Mouse (Mus musculus): ENCODE data around the gene Sox5. TPM values are rescaled to one million over a fixed set of nuclear protein-coding genes. Genes with fewer than 3 reads are reported as not detected.

Sox5 gene
- polyA plus RNA-seq, 1 experiment from 2014 or later = 25.8 TPM

DNA sequence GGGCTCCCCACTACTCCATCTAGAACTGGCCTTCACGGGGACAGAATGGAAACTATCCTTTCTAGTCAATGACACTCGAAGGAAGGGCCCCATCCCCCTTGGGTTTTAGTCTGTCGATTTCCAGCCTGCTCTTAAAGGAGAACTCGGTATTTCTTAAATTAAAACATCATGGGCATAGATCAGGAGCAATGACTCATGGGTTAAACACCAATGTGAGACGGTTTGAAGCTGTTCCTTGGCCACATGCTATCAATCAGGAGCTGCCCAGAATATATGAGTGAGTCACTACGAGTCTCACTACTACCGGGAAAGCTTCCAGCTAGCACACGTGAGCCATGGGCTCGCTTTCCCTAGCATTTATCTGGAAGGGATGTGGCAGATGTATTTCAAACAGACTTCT lies 707.0 kb downstream of the Sox5 start:
- H3K36me3 ChIP-seq (ENCODE audit: control insufficient read depth, insufficient read depth, low read length) = no peaks in the 10 kb centered on the region
- WGBS = 14% methylated on average over 9 of the region's 9 CpGs
- peak overlapping the region; percentile 70 for H3K27ac ChIP-seq (ENCODE audit: low read length)
- H3K9ac ChIP-seq (ENCODE audit: low read length) = no peak overlapping the region
- no peak overlapping the region for H3K4me3 ChIP-seq (replicated peaks; ENCODE audit: low read length)
- ATAC-seq (ENCODE audit: insufficient read depth, low FRiP score) = peak; percentile 87
- peaks cover 14% of the 10 kb centered on the region for H3K4me1 ChIP-seq (ENCODE audit: control insufficient read depth, insufficient read depth, low read length)
- peak overlapping the region; percentile 40; the same call in 1 of the 2 replicates for H3K4me2 ChIP-seq (ENCODE audit: low read depth, low read length)
- H3K27me3 ChIP-seq (ENCODE audit: control insufficient read depth, insufficient read depth, low read length) = no peaks in the 10 kb centered on the region
- no peaks in the 10 kb centered on the region for H3K9me3 ChIP-seq (replicated peaks; ENCODE audit: control insufficient read depth, low read length)

- Histone ChIP-seq H3K9me3 (replicated peaks; ENCODE audit: control insufficient read depth, low read length) (no peaks in the 10 kb centered on the region), H3K27ac (ENCODE audit: low read length) (no peak overlapping the region), H3K4me2 (ENCODE audit: low read depth, low read length) (no peak overlapping the region), H3K4me3 (replicated peaks; ENCODE audit: low read length) (no peak overlapping the region), H3K9ac (ENCODE audit: low read length) (no peak overlapping the region), H3K4me1 (ENCODE audit: control insufficient read depth, insufficient read depth, low read length) (peaks cover 13% of the 10 kb centered on the region), H3K36me3 (ENCODE audit: control insufficient read depth, insufficient read depth, low read length) (no peaks in the 10 kb centered on the region), H3K27me3 (ENCODE audit: control insufficient read depth, insufficient read depth, low read length) (no peaks in the 10 kb centered on the region)
- ATAC-seq (ENCODE audit: insufficient read depth, low FRiP score) = no peak
- WGBS = 74% methylated on average over 5 of the region's 5 CpGs
Measured at GRCm38 (mm10) chr6:144070461-144070860, 711.3 kb downstream of the Sox5 start.

- Histone ChIP-seq H3K9ac (ENCODE audit: low read length) (no peak overlapping the region), H3K4me1 (ENCODE audit: control insufficient read depth, insufficient read depth, low read length) (0 out of 2 replicates have a peak, but pooled peaks cover 2% of the 10 kb centered on the region), H3K36me3 (ENCODE audit: control insufficient read depth, insufficient read depth, low read length) (no peaks in the 10 kb centered on the region), H3K27ac (ENCODE audit: low read length) (no peak overlapping the region), H3K27me3 (ENCODE audit: control insufficient read depth, insufficient read depth, low read length) (no peaks in the 10 kb centered on the region), H3K4me3 (replicated peaks; ENCODE audit: low read length) (no peak overlapping the region), H3K9me3 (replicated peaks; ENCODE audit: control insufficient read depth, low read length) (no peaks in the 10 kb centered on the region), H3K4me2 (ENCODE audit: low read depth, low read length) (no peak overlapping the region)
- ATAC-seq (ENCODE audit: insufficient read depth, low FRiP score) = no peak
- 51% methylated on average over 7 of the region's 7 CpGs for WGBS
Measured at GRCm38 (mm10) chr6:144067491-144067890, 714.3 kb downstream of the Sox5 start.

- H3K36me3 ChIP-seq (ENCODE audit: control insufficient read depth, insufficient read depth, low read length) = no peaks in the 10 kb centered on the region
- H3K4me1 ChIP-seq (ENCODE audit: control insufficient read depth, insufficient read depth, low read length) = no peaks in the 10 kb centered on the region
- H3K27ac ChIP-seq (ENCODE audit: low read length) = no peak overlapping the region
- WGBS = 89% methylated on average over 8 of the region's 8 CpGs
- H3K4me2 ChIP-seq (ENCODE audit: low read depth, low read length) = no peak overlapping the region
- no peak for ATAC-seq (ENCODE audit: insufficient read depth, low FRiP score)
- H3K9ac ChIP-seq (ENCODE audit: low read length) = no peak overlapping the region
- H3K4me3 ChIP-seq (replicated peaks; ENCODE audit: low read length) = no peak overlapping the region
- no peaks in the 10 kb centered on the region for H3K9me3 ChIP-seq (replicated peaks; ENCODE audit: control insufficient read depth, low read length)
- H3K27me3 ChIP-seq (ENCODE audit: control insufficient read depth, insufficient read depth, low read length) = no peaks in the 10 kb centered on the region
Measured at GRCm38 (mm10) chr6:144062428-144062827, 719.3 kb downstream of the Sox5 start.

DNA sequence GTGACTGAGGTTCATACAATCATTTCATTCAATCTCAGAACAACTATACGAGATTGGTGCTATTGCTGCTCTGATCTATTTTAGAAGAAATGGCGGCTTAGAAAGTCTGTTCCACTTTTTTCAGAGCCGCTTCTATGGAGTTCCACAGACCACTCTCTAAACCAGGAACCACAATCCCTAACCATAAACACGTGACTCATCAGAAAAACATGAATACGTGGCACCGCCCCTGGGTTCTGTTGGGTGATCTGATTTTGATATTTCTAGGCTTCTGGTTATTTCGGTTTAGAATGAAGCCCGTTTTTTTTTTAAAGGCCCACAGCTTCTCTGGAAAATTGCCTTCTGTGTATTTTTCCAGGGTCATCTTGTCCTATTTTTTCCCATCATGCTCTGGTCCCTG lies 720.0 kb downstream of the Sox5 start:
- WGBS = 92% methylated on average over 8 of the region's 8 CpGs
- no peaks in the 10 kb centered on the region for H3K9me3 ChIP-seq (replicated peaks; ENCODE audit: control insufficient read depth, low read length)
- ATAC-seq (ENCODE audit: insufficient read depth, low FRiP score) = no peak

DNA sequence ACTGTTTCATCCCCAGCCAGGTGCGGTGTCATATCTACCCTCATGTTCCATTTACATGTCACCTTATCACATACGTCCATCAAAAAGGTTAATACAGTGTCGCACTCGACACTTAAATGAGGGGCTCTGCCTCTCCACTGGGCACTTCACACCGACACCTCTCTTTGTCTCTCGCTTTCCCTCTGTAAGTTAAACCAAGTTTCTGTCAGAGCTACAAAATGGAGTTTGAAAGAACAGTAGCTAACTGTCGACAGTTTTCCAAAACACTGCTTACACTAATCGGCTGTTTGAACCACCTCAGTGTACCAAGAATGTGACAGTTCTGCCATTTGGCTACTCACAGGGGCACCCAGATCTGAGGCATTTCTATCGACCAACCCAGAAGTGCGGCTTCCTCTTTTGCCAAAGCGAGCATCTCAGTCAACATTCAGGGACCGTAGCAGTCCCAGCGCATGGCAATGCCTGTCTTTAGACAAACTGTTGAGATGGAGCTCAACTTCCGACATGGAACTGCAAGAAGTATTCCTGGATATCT lies 724.6 kb downstream of the Sox5 start:
- ATAC-seq (ENCODE audit: insufficient read depth, low FRiP score) = no peak
- Histone ChIP-seq H3K27me3 (ENCODE audit: control insufficient read depth, insufficient read depth, low read length) (no peaks in the 10 kb centered on the region), H3K4me3 (replicated peaks; ENCODE audit: low read length) (no peak overlapping the region), H3K4me2 (ENCODE audit: low read depth, low read length) (no peak overlapping the region), H3K4me1 (ENCODE audit: control insufficient read depth, insufficient read depth, low read length) (peaks cover 9% of the 10 kb centered on the region; the same call in 1 of the 2 replicates), H3K27ac (ENCODE audit: low read length) (peak overlapping the region; percentile 50), H3K36me3 (ENCODE audit: control insufficient read depth, insufficient read depth, low read length) (no peaks in the 10 kb centered on the region), H3K9ac (ENCODE audit: low read length) (no peak overlapping the region), H3K9me3 (replicated peaks; ENCODE audit: control insufficient read depth, low read length) (no peaks in the 10 kb centered on the region)
- 65% methylated on average over 14 of the region's 14 CpGs for WGBS

More for the DNA sequence above, 720.0 kb downstream of the Sox5 start:
- H3K9ac ChIP-seq (ENCODE audit: low read length) = no peak overlapping the region
- H3K4me1 ChIP-seq (ENCODE audit: control insufficient read depth, insufficient read depth, low read length) = peaks cover 3% of the 10 kb centered on the region; the same call in 1 of the 2 replicates
- no peak overlapping the region for H3K4me2 ChIP-seq (ENCODE audit: low read depth, low read length)
- H3K27ac ChIP-seq (ENCODE audit: low read length) = no peak overlapping the region
- no peak overlapping the region for H3K4me3 ChIP-seq (replicated peaks; ENCODE audit: low read length)
- H3K36me3 ChIP-seq (ENCODE audit: control insufficient read depth, insufficient read depth, low read length) = no peaks in the 10 kb centered on the region
- no peaks in the 10 kb centered on the region for H3K27me3 ChIP-seq (ENCODE audit: control insufficient read depth, insufficient read depth, low read length)

- Histone ChIP-seq H3K27ac (ENCODE audit: low read length) (peak overlapping the region; percentile 50), H3K9ac (ENCODE audit: low read length) (no peak overlapping the region), H3K27me3 (ENCODE audit: control insufficient read depth, insufficient read depth, low read length) (no peaks in the 10 kb centered on the region), H3K4me3 (replicated peaks; ENCODE audit: low read length) (no peak overlapping the region), H3K9me3 (replicated peaks; ENCODE audit: control insufficient read depth, low read length) (no peaks in the 10 kb centered on the region), H3K4me2 (ENCODE audit: low read depth, low read length) (no peak overlapping the region), H3K36me3 (ENCODE audit: control insufficient read depth, insufficient read depth, low read length) (no peaks in the 10 kb centered on the region), H3K4me1 (ENCODE audit: control insufficient read depth, insufficient read depth, low read length) (peaks cover 9% of the 10 kb centered on the region; the same call in 1 of the 2 replicates)
- WGBS = 47% methylated on average over 10 of the region's 10 CpGs
- ATAC-seq (ENCODE audit: insufficient read depth, low FRiP score) = peak; percentile 53; the same call in 1 of the 2 replicates
Measured at GRCm38 (mm10) chr6:144056252-144057097, 725.3 kb downstream of the Sox5 start.

DNA sequence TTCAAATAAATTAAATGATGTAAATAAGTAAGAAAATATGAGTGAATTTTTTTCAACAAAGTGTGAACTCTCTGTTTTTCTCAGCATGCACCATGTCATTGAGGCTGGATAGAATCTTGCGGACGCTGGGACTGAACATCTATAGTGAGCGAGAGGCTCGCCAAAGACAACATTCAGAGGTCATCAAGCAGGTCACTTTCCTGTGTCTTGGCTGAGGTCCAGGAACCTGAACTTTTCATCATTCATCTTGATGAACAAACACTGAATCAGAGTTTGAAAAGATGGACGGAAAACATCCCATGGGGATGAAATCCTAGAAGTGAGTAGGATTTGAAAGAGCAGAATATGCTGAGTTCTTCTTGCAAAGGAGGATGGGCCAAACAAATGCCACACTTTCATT lies 729.3 kb downstream of the Sox5 start:
- no peak overlapping the region for H3K27ac ChIP-seq (ENCODE audit: low read length)
- peaks cover 9% of the 10 kb centered on the region; the same call in 1 of the 2 replicates for H3K4me1 ChIP-seq (ENCODE audit: control insufficient read depth, insufficient read depth, low read length)
- ATAC-seq (ENCODE audit: insufficient read depth, low FRiP score) = no peak
- H3K4me2 ChIP-seq (ENCODE audit: low read depth, low read length) = no peak overlapping the region
- 52% methylated on average over 5 of the region's 5 CpGs for WGBS
- H3K9me3 ChIP-seq (replicated peaks; ENCODE audit: control insufficient read depth, low read length) = no peaks in the 10 kb centered on the region
- H3K9ac ChIP-seq (ENCODE audit: low read length) = no peak overlapping the region
- no peaks in the 10 kb centered on the region for H3K27me3 ChIP-seq (ENCODE audit: control insufficient read depth, insufficient read depth, low read length)
- H3K4me3 ChIP-seq (replicated peaks; ENCODE audit: low read length) = no peak overlapping the region
- no peaks in the 10 kb centered on the region for H3K36me3 ChIP-seq (ENCODE audit: control insufficient read depth, insufficient read depth, low read length)

GRCm38 (mm10) chr6:144051316-144051715 lies 730.5 kb downstream of the Sox5 start:
- ATAC-seq (ENCODE audit: insufficient read depth, low FRiP score) = no peak
- Histone ChIP-seq H3K27ac (ENCODE audit: low read length) (no peak overlapping the region), H3K27me3 (ENCODE audit: control insufficient read depth, insufficient read depth, low read length) (no peaks in the 10 kb centered on the region), H3K4me3 (replicated peaks; ENCODE audit: low read length) (no peak overlapping the region), H3K4me2 (ENCODE audit: low read depth, low read length) (no peak overlapping the region), H3K9ac (ENCODE audit: low read length) (no peak overlapping the region), H3K36me3 (ENCODE audit: control insufficient read depth, insufficient read depth, low read length) (no peaks in the 10 kb centered on the region), H3K9me3 (replicated peaks; ENCODE audit: control insufficient read depth, low read length) (no peaks in the 10 kb centered on the region), H3K4me1 (ENCODE audit: control insufficient read depth, insufficient read depth, low read length) (0 out of 2 replicates have a peak, but pooled peaks cover 1% of the 10 kb centered on the region)
- 96% methylated on average over 5 of the region's 5 CpGs for WGBS

Measured in stomach, embryonic 16.5 days (tissue).